Mouse (Mus musculus): ENCODE data around the gene Ncapg2.
A peak's percentile ranks its signal among the peaks of the same experiment; 100 is the strongest.

Gene Ncapg2

GRCm38 (mm10) chr12:116405045-116405835 lies at the start of gene Ncapg2:
TSS of gene Ncapg2 (plus strand) at chr12:116405402.
- DNase-seq (ENCODE audit: extremely low spot score, low spot score), result peak; percentile 100

- DNase-seq (ENCODE audit: extremely low spot score, low spot score), result no peak
Observed at GRCm38 (mm10) chr12:116362091-116362490, 43.1 kb upstream of the Ncapg2 start.

GRCm38 (mm10) chr12:116366900-116367299 lies 38.3 kb upstream of the Ncapg2 start:
- DNase-seq (ENCODE audit: extremely low spot score, low spot score), result no peak

GRCm38 (mm10) chr12:116367346-116367745 lies 37.9 kb upstream of the Ncapg2 start:
- no peak for DNase-seq (ENCODE audit: extremely low spot score, low spot score)

DNA sequence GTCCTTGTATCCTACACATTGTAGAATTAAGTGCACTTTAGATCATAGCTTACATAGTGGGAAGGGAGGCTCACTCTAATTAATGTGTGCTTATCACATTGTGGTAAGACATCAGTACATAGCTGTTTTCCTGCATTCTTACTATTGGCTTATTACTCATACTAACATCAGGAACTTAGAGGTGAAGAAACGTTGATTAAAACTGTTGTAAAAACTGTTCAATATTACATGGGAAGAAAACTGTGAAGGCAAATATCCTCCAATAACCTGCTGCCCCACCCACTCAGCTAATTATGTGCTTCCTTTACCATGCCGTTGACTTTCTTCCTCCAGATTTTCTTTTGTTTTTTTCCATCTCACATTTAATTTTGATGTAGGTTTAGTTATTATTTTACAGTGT lies 36.3 kb upstream of the Ncapg2 start:
- DNase-seq (ENCODE audit: extremely low spot score, low spot score), result no peak

GRCm38 (mm10) chr12:116383101-116383500 lies 22.1 kb upstream of the Ncapg2 start:
- no peak for DNase-seq (ENCODE audit: extremely low spot score, low spot score)

DNA sequence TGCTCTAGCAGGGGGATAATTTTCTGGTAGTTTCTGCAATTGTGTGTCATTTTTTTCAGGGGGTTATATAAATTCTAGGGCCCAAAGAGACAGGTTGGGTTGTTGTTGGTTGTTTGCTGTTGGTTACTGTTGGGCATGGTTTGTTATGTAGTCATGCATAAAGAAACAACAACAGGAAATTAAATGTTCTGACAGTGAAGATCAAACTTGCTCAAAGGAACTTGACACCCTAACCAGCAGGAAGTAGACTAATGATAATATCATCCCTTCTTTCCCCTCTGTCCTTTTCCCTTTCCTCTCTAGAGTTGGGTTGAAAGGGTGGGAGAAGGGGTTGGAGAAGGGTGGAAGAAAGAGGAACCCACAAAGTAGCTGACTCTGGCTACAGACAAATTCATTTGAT lies 21.2 kb upstream of the Ncapg2 start:
- no peak for DNase-seq (ENCODE audit: extremely low spot score, low spot score)

- DNase-seq (ENCODE audit: extremely low spot score, low spot score), result no peak
Observed at GRCm38 (mm10) chr12:116386802-116387201, 18.4 kb upstream of the Ncapg2 start.

GRCm38 (mm10) chr12:116389868-116390267 lies 15.3 kb upstream of the Ncapg2 start:
- no peak for DNase-seq (ENCODE audit: extremely low spot score, low spot score)

- no peak for DNase-seq (ENCODE audit: extremely low spot score, low spot score)
Observed at GRCm38 (mm10) chr12:116394327-116394726, 10.9 kb upstream of the Ncapg2 start.

DNA sequence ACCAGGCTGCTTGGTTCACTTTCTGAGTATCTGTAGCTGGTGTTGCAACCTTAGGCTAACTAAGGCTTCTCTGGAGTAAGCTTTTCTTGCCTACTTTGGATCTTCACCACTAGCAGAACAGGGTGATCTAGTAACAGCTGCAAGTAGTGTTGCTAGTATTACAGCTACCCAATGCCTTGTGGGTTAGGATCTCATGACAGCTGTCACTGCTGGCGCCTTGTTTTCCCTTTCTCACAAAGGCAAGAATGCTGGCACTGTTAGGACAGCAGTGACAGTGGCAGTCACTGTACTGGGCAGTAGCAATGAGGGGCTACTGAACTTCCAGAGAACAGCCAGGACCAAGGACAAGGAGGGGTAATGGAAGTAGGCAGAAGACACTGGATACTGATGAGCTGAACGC lies 9.9 kb upstream of the Ncapg2 start:
- DNase-seq (ENCODE audit: extremely low spot score, low spot score), result no peak

GRCm38 (mm10) chr12:116396072-116396695 lies 9.0 kb upstream of the Ncapg2 start:
- no peak for DNase-seq (ENCODE audit: extremely low spot score, low spot score)

GRCm38 (mm10) chr12:116404012-116404679 lies 1.1 kb upstream of the Ncapg2 start:
- no peak for DNase-seq (ENCODE audit: extremely low spot score, low spot score)

DNA sequence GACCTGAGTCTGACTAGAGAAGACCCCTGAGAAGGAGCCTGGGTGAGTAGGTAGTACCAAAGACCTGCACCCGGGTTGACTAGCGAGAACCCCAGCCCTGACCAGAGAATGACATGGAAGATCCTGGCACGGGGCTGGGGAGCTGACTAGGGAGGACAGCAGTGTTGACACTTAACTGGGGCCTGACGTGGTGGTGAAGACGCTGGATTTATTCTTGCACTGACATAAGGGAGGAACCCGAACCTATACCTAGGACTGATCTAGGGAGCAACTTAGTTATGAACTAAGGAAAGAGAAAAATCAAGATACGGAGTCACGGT lies 594 bp downstream of the Ncapg2 start:
- no peak for DNase-seq (ENCODE audit: extremely low spot score, low spot score)

GRCm38 (mm10) chr12:116407883-116408282 lies 2.7 kb downstream of the Ncapg2 start:
- DNase-seq (ENCODE audit: extremely low spot score, low spot score), result no peak

DNA sequence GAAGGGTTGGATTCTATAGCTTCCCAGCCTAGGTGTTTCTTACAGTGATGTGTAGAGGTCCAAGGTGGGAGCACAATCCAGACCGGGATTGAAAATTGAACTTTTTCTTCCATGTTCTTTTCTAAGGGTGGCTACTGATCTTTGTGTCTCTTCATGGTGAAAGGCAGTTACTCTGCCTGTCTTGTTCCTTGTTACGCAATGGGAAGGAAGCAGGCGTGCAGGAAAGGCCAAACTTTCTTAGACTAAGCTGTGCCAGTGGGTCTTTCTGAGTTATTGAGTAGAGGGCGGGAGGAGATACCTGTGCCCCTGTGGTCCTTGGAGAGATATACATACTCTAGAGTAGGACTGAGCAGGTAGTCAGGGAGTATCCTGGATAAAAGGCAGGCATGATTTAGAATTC lies 9.7 kb downstream of the Ncapg2 start:
- DNase-seq (ENCODE audit: extremely low spot score, low spot score), result no peak

DNA sequence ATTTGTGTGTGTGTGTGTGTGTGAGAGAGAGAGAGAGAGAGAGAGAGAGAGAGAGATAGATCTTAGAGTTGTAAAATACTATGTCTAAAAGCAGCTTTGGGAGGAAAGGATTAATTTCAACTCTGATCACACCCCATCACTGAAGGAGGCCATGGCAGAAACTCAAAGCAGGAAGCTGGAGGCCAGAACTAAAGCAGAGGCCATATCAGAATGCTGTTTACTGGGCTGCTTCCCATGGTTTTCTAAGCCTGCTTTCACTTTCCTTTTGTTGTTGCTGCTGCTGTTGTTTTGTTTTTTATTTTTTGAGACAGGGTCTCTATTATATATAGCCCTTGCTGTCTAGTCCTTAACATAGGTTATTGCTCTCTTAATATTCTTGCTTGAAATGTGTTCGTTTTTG lies 11.3 kb downstream of the Ncapg2 start:
- DNase-seq (ENCODE audit: extremely low spot score, low spot score), result no peak

DNA sequence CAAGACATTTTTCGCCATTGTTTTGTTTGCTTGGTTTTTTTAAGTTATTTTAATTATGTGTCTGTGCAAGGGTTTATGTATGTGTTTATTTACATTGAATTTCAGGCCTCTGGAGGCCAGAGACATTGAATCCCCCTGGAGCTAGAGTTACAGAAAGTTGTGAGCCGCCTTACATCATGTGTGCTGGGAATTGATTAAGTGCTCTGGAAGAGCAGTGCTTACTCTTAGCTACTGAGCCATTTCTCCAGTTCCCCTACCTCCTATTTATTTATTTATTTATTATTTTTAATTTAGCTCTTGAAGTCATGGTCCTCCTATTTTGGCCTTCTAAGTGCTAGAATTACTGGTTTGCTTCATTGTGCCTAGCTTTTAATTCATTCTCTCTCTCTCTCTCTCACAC lies 16.5 kb downstream of the Ncapg2 start:
- no peak for DNase-seq (ENCODE audit: extremely low spot score, low spot score)

GRCm38 (mm10) chr12:116425392-116425791 lies 20.2 kb downstream of the Ncapg2 start:
- no peak for DNase-seq (ENCODE audit: extremely low spot score, low spot score)

DNA sequence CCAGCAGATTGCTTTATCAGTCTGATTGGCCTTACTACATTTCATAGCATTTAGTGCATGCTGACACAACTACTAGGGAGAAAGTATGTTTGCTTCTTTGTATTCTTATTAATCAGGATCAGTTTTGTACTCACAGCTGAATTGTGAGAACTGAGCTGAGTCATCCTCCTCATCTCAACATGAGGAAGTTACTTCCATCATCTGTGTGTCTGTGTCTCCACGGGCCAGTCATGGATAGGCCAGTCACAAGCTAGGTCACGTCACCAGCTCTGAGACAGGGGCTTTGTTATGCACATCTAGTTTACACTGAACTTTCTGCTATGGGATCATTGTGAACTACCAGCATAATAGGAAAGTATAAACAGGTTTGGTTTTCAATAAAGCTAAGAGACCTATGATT lies 28.5 kb downstream of the Ncapg2 start:
- no peak for DNase-seq (ENCODE audit: extremely low spot score, low spot score)

GRCm38 (mm10) chr12:116435232-116435631 lies 30.0 kb downstream of the Ncapg2 start:
- no peak for DNase-seq (ENCODE audit: extremely low spot score, low spot score)

DNA sequence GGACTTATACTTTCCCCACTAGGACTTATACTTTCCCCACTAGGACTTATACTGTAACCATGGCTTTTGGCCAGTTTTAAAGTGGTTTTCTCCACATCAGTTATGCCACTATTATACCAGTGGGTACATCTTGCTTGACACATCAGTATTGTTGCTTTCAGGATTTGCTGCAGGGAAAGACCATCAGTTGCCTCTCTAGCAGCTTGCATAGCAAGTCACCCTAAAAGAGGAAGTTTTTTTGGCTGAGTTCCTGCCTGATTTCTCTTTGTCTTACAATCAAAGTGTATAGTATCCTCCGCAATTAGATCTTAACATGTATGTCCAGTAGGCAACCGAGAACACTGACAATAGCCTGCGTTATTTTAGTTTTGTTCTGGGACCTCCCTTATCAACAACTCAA lies 30.9 kb downstream of the Ncapg2 start:
- no peak for DNase-seq (ENCODE audit: extremely low spot score, low spot score)

GRCm38 (mm10) chr12:116438591-116438990 lies 33.4 kb downstream of the Ncapg2 start:
- DNase-seq (ENCODE audit: extremely low spot score, low spot score), result no peak

Data from neural tube, embryonic 10.5 days (tissue).